Mouse (Mus musculus) heart, adult 8-10 months (tissue): ENCODE results near the gene Drc1. TPM values are rescaled to one million over a fixed set of nuclear protein-coding genes. Genes with fewer than 3 reads are reported as not detected.

Experiments
- DNase-seq: peaks from one replicate; pipeline ENCODE4 v3.0.0; 2022; ENCODE audit warnings: low spot score
- total RNA-seq, 4 experiments: library from RNA; stranded (reverse); gene quantifications; 2 replicates each; pipeline ENCODE4 v1.2.4; 2022

Drc1 gene
- total RNA-seq, 4 experiments from 2014 or later, result not detected

DNA sequence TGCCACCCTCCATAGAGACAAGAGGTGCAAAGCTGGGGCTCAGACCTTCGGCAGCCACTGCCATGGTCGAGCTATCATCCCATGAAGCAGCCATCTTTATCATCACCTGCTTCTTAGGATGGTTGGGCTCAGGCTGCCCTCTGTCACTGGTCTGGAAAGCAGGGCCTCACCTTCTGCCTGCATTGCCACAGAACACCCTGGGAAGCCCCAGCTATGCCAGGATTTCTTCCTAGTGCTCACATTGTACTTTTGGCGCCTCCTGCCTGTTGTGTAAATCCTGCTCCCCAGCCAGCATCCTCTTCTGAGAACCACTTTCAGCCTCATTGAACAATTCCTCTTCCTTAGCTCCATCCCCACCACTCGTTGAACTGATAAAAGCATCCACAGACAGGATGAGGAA lies 134.7 kb downstream of the Drc1 start:
- no peak for DNase-seq

Other genes with a start within 250 kb of the Drc1 start
- 1 to 10 TPM; 2.8 to 3.8 (median 3.3) TPM for gene Tyms, start 207.8 kb upstream of the Drc1 start, total RNA-seq
- under 1 TPM in 2 of 4 experiments, not detected in 2; 0.08 to 0.19 TPM for gene Garem2, start 176.2 kb upstream of the Drc1 start, total RNA-seq
- gene 3110082J24Rik, start 175.3 kb upstream of the Drc1 start, total RNA-seq, result not detected
- 1,000 to 10,000 TPM; 1,298 to 1,376 (median 1,346) TPM for gene Hadha, start 126.2 kb upstream of the Drc1 start, total RNA-seq
- 1,000 to 10,000 TPM; 2,312 to 2,801 (median 2,464) TPM for gene Hadhb, start 126.1 kb upstream of the Drc1 start, total RNA-seq
- gene Adgrf3, start 75.7 kb upstream of the Drc1 start, total RNA-seq, result under 1 TPM in 1 of 4 experiments, not detected in 3; 0.57 TPM
- 10 to 100 TPM; 14.0 to 18.9 (median 16.1) TPM for gene Selenoi, start 48.8 kb upstream of the Drc1 start, total RNA-seq
- under 1 TPM in 1 of 4 experiments, not detected in 3; 0.03 TPM for gene Otof, start 180.5 kb downstream of the Drc1 start, total RNA-seq
- gene 1700001C02Rik, start 184.7 kb downstream of the Drc1 start, total RNA-seq, result not detected